Mouse (Mus musculus): ENCODE results near the gene Prkca. TPM values are rescaled to one million over a fixed set of nuclear protein-coding genes. Genes with fewer than 3 reads are reported as not detected.

Prkca gene
- total RNA-seq, 2 experiments from 2014 or later = 134 to 136 TPM

DNA sequence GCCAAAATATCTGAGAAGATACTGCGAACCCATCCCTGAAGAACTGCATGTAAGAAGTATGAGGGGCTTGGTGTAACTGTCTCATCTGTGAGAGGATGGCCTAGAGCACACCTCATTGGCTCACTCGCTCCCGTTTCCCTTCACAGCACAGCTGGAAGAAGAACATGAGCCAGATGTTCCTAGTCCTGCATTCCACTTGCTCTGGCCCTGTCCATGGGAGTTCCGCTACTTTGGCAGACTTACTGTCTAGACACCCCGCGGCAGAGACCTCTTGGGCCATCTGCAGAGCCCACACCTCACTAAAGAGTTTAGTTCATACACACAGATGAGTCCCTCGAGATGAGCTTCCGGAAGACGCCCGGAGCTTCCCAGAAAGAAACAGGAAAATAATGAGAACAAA, 43.8 kb downstream of the Prkca start:
- no peak for DNase-seq (ENCODE audit: low spot score in 2 of 2)

DNA sequence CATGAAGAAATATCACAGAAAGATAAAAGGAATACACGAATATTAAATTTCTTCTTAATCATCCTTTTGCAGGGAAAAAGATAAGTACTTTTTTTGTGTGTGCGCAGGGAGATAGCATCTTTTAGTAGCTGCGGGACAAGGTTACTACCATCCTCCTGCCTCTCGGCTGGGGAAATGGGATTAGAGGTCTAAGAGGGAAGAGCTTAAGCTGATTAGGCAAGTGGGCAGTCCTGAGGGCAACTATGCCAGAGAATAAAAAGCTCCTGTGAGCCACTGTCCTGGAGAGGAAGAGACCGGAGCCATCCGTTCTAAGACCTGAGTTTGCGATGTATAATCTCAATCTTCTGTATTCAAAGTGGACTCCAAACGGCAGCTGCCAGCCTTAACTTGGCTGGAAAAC, 45.8 kb downstream of the Prkca start:
- no peak for DNase-seq (ENCODE audit: low spot score in 2 of 2)

GRCm38 (mm10) chr11:108295373-108295772, 48.4 kb downstream of the Prkca start:
- DNase-seq (ENCODE audit: low spot score in 2 of 2) = no peak

GRCm38 (mm10) chr11:108294305-108294813, 49.4 kb downstream of the Prkca start:
- DNase-seq (ENCODE audit: low spot score in 2 of 2) = no peak

GRCm38 (mm10) chr11:108293843-108294242, 49.9 kb downstream of the Prkca start:
- no peak for DNase-seq (ENCODE audit: low spot score in 2 of 2)

- DNase-seq (ENCODE audit: low spot score in 2 of 2) = no peak
Observed at GRCm38 (mm10) chr11:108289192-108289591, 54.5 kb downstream of the Prkca start.

DNA sequence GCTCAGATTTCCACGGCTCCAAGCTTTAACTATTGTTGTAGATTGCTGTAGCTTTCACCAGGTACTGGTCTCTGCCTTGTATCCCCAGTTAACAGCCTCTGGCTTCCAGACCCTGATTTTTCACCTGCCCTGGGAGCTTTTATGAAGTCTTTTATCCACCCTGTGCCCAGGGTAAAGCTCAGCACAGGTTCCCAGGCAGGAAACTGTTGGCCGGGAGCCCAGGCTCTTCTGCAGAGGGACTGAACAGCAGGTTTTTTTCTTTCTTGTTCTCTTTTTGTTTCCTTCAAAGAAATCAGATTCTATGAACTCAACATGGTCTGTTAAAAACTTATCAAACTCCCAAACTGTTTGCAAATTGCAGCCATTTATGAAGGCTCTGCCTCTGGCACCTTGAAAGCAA, 56.4 kb downstream of the Prkca start:
- DNase-seq (ENCODE audit: low spot score in 2 of 2) = no peak

- DNase-seq (ENCODE audit: low spot score in 2 of 2) = no peak
Observed at GRCm38 (mm10) chr11:108285046-108285445, 58.7 kb downstream of the Prkca start.

DNA sequence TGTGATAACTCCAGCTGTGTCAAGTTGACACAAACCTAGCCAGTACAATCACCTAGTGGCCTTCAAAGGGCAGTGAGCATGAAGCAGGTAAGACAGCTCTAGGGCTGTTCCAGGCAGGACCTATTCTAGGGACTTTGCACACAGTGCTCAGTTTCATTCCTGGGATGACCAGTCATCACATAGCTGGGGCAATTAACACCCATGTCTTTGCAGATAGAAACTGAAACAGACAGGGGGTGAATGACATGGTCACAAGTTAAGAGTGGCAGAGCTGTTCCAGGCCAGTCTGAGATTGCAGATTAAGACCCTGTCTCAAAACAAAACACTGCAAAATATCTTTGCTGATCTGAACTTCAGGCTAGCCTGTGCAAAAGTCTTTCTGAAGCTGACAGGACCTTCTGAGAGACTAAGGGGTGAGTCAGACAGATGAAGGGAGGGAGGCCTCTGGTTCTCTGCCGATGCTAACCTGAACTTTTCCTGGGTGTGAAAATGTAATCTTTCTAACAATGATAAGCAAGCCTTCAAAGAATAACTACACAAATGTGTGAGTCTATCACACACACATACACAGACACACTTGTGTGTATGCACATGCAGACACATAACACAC, 60.8 kb downstream of the Prkca start:
- no peak for DNase-seq (ENCODE audit: low spot score in 2 of 2)

DNA sequence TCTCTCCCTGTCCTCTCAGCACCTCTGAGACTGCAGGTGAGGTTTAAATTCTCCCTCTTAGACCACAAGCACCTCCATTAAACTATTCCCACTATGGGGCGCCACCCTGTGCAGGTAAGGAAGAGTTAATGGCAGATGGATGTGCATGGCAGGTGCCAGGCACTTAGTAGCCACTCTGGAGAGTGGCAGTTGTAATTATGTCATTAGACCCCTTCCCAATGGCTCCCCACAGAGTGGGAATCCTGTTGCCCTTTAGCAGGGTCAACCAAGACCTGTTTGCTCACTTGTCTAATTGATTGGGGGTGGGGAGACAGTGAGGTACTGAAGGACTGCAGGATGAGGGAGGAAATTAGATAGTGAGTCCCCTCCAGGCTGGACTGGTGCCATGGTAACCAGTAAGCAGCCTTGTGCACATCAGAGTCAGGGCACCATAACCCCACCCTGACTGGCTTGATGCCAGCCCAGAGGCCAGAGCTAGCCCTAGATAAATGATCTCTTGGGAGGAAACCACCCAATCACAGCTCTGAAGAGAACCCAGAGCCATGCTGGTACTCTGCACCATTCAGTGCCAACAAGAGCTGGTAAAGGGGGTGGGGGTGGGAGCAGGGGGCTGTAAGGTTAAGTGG, 63.9 kb downstream of the Prkca start:
- no peak for DNase-seq (ENCODE audit: low spot score in 2 of 2)

- no peak for DNase-seq (ENCODE audit: low spot score in 2 of 2)
Observed at GRCm38 (mm10) chr11:108277096-108277495, 66.6 kb downstream of the Prkca start.

DNA sequence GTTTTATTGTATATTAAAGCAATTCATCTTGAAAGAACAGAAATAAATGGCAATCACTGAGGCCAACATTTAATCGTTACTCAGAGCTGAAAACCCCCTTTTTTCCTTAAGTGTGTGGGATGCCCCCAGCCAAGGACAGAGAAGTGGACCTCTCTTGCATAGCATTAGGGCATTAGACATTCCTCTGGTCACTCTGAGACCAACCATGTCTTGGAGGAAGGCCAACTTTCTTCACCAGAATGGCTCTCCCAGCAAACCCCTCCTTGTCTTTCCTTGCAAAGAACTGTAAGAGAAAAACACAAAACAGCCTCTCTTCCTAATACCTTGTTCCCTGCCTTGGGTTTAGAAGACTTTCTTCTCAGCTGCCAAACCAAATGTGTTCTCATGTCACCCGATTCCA, 67.6 kb downstream of the Prkca start:
- no peak for DNase-seq (ENCODE audit: low spot score in 2 of 2)

- DNase-seq (ENCODE audit: low spot score in 2 of 2) = no peak
Observed at GRCm38 (mm10) chr11:108274046-108274445, 69.7 kb downstream of the Prkca start.

DNA sequence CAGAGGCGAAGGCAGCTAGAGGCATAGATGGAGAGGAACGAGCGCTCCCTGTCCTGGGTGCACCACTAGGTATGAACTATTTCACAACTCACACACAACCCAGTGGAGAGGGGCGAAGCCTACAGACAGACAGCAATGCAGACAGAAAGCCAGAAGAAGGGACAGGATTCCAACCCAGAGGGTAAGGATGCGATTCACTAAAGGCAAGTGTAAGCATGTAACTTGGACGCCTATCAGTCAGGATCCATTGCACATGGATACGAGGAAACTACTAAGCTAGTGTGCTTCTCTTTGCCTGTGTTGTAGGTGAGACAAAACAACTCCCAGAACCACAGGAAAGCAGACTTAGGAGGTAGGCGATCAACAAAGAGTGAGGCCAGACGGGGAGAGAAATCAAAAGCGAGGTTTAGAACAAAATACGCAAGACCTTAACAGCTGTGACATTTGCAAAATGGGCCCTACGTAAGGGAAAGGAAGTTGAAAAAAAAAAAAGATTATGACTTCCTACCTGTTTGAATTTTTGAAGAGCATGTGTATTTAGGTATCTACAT, 70.2 kb downstream of the Prkca start:
- DNase-seq (ENCODE audit: low spot score in 2 of 2) = no peak

DNA sequence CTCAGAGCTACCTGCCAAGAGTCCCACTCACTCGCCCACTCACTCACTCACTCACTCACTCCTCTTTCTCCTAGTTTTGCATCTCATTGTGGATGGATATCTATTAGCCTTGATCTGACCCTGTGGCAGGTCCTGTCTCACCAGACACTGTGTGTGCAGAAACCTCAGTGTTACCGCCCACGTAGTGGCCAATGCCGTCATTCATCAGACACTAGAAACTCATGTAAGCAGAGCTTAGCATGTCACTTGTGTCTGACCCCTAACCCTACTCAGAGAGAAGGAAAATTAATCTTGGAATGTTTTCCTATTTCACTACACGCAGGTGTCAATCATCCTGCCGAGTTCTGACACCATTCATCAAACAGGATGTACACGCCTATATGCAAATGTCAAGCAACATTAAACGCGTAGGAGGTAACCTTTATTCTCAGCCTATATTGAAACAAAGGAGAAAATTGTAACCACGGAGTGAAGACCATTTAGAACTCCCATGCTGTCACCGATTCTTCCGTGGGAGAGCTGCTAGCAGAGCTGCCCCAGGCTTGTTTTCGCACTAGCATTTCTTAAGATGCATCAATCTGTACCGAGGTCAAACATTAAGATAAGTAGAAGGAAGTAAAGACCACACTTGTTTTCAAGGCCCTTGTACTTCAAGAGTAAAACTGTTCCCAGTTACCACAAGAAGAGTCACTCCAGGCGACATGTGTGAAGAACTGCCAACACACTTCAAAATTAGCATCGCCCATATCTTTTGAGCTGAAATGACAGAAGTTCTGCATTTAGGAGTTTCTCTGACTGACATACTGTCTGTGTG, 70.9 kb downstream of the Prkca start:
- no peak for DNase-seq (ENCODE audit: low spot score in 2 of 2)

GRCm38 (mm10) chr11:108271305-108271704, 72.4 kb downstream of the Prkca start:
- DNase-seq (ENCODE audit: low spot score in 2 of 2) = no peak

DNA sequence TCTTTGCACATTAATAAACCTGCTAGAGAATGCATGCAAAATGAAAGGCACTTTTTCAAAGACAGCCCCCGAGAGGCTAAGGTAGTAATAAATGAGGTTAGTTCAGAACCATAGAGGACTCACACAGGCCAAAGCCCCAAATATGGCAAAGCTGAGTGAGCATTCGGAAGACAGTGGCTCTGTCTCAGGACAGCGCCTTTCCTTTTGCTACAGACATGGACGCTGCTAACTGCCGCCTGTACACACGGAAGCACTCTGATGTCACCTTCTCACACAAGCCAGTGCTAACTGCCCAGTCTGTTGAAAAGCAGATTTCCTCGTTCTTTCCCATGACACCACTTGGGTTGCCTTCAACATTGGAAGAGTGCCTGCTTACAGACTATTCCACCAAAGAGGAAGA, 74.2 kb downstream of the Prkca start:
- DNase-seq (ENCODE audit: low spot score in 2 of 2) = no peak

DNA sequence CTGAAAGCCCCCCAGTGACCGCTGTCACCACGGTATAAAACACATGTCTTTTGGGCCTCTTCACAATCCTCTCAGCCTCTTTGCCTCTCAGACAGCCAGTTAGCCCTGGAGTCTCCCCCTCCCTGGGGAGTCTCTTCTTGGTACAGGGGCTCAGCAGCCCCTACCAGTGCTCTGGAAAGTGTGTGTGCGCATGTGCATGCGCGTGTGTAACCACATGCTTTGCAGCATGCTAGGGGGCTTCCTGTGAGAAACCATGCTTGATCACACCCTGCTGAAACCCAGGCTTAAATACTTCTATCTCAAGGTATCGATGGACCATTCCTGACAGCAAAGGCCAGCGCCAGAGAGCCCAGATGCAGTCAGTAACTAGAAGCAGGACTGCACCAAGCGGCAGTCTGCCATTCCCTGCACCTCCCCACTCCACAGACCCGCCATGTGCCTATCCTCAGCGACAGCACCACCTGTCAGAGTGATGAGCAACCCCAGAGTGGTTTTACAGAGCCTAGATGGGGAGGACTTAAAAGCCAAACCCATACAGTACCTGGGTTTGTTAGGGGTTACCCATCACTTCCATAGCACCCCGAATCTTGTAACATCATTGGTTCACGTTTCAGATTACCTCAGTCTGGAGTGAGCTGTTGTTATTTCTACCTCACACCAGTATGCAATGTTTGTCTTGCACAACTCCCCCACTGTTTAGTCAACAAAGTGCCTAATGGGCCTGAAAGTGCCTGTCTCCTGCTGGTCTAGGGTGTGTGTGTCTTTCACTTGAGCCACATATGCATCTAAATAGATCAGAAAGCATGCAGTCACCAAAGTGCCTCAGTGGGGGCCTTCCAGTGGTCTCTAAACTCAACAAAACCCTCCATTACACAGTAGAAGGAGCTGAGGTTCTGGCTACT, 75.1 kb downstream of the Prkca start:
- DNase-seq (ENCODE audit: low spot score in 2 of 2) = no peak

DNA sequence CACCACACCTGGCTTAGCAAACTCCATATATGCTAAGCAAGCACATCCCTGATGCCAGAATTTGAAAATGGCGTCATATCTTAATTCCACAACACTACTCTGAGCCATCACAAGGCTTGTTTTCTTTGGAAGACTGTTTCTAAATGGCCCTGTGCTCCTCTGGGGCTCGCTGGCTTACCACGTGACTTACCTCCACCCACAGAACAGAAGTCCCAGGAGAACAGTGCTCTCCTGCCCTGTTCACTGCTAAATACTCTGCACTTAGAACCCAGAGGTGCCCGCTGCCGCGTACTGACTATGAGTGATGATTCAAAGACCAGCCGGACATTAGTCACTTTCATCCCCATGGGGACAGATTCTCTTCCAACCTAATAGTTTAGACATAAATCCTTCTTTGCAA, 75.9 kb downstream of the Prkca start:
- DNase-seq (ENCODE audit: low spot score in 2 of 2) = no peak

- DNase-seq (ENCODE audit: low spot score in 2 of 2) = no peak
Observed at GRCm38 (mm10) chr11:108267066-108267465, 76.7 kb downstream of the Prkca start.

GRCm38 (mm10) chr11:108263868-108264267, 79.9 kb downstream of the Prkca start:
- no peak for DNase-seq (ENCODE audit: low spot score in 2 of 2)
